Mouse (Mus musculus) granulocyte monocyte progenitor cell, adult 5-6 weeks (primary cell): ENCODE measurements around the gene Foxc1. TPM values are rescaled to one million over a fixed set of nuclear protein-coding genes. Genes with fewer than 3 reads are reported as not detected.

Experiments used
- ATAC-seq: replicated peaks from 2 replicates; pipeline ENCODE4 v1.8.0; 2016; ENCODE audit warnings: mild to moderate bottlenecking, moderate TSS enrichment, inconsistent platforms; ENCODE audit not compliant: poor library complexity, severe bottlenecking
- total RNA-seq, 2 experiments: library from RNA; stranded (forward) in 1 of 2; stranded (reverse) in 1 of 2; fragments of 200-712, 200-1000 nt in 1 of 2; fragments of >200 nt in 1 of 2; fragmentation: Nextera tagmentation in 1 of 2; gene quantifications; 2 replicates each; pipeline ENCODE4 v1.2.3; 2014 to 2017

Foxc1 gene
- total RNA-seq (2014; fragmentation: Nextera tagmentation) = not detected in 2 replicates
- total RNA-seq (2017) = not detected in 2 replicates

DNA sequence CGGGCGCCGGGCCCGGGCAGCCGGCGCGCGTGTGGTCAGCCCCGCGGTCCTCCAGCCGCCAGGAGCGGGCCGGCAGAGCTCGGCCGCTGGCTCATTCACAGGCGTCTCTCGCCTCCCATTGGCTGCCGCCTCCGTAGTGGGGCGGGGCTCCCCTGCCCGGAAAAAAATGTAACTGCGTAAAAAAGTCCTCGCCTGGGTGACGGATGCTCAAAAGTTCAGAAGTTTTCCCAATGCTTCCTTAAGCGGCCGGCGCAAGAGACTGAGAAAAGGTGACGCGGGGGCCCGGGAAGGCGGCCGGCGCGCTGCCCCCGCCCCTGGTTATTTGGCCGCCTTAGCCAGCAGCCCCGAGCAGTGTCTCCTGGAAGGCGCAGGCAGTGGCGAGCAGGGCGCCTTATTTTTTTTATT, at the start of gene Foxc1:
Gene Foxc1, plus strand, starts transcription at position 206 of the 405 bp plus-strand sequence.
- ATAC-seq = peak; percentile 68

GRCm38 (mm10) chr13:31760411-31760810, 46.0 kb upstream of the Foxc1 start:
- ATAC-seq = no peak

GRCm38 (mm10) chr13:31761057-31761456, 45.4 kb upstream of the Foxc1 start:
- no peak for ATAC-seq

- no peak for ATAC-seq
These were observed 42.0 kb upstream of the Foxc1 start for GRCm38 (mm10) chr13:31764419-31764818.

DNA sequence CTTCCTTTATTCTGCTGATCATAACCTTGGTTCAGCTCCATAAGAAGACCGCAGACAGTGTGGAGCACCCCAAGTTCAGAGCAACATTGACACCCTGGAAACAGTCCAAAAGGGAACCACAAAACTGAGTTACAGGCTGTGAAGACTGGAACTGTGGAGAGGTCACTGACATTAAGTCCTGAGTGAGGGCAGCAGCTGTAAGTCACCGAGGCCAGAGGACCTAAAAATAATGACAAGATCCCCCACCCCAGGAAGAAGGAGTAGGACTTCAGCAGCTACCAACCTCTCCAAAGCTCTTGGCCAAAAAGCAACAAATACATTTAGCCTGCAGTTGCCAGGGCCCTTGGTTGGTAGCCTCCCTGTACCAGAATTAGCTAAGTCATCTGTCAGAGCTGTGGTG, 40.9 kb upstream of the Foxc1 start:
- no peak for ATAC-seq

DNA sequence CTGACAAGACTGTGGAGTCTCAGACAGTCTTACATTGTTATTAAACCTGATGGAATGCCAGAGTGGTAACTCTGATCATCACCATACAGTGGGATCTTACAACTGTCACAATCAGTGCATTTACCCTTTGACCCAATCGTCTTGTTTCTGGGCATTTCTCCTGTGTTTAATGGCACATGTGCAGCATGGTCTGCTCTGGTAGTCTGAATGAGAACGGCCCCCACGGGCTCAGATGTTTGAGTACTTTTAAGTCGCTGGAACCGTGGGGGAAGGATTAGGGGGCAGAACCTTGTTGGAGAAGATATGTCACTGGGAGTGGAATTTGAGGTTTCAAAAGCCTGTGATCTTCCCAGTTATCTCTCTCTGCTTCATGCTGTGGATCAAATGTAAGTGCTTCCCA, 33.6 kb upstream of the Foxc1 start:
- ATAC-seq = no peak

DNA sequence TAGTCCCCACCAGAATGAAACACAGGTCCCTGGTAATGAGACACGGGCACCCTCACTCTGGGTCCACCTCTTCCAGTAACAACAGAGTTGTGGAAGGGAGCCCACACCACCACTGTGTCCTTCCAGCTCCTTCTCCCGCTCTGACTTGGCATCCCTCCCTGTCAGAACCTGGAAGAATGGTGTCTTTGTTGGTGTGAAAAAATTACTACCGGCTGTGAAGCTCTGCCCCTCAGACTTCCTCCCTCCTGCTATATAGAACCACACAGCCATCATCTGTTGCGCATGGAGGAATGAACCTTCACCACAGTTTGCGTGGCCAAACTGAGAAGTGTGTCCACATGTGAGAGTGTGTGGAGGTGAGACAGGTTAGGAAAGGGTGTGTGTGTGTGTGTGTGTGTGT, 30.7 kb upstream of the Foxc1 start:
- no peak for ATAC-seq

- peak; percentile 20 for ATAC-seq
These were observed 27.0 kb upstream of the Foxc1 start for GRCm38 (mm10) chr13:31779281-31779981.

GRCm38 (mm10) chr13:31780299-31780698, 26.1 kb upstream of the Foxc1 start:
- ATAC-seq = no peak

- no peak for ATAC-seq
These were observed 24.4 kb upstream of the Foxc1 start for GRCm38 (mm10) chr13:31782063-31782462.

DNA sequence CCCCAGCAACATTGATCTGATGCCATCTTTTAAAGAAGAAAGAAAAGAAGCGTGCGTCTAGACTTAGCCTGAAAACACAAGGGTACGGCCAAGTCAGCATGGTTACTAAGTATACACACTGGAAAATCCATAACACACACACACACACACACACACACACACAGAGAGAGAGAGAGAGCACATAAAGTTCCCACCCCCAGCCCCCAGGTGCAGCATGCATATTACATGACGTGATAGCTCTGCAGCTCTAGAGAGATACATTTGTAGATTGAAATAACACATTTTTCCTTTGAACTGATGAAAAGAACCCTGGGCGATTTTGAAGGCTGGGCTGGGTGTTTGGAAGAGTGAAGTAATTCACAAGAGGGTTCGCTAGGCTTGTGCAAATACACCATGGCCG, 21.7 kb upstream of the Foxc1 start:
- ATAC-seq = no peak

DNA sequence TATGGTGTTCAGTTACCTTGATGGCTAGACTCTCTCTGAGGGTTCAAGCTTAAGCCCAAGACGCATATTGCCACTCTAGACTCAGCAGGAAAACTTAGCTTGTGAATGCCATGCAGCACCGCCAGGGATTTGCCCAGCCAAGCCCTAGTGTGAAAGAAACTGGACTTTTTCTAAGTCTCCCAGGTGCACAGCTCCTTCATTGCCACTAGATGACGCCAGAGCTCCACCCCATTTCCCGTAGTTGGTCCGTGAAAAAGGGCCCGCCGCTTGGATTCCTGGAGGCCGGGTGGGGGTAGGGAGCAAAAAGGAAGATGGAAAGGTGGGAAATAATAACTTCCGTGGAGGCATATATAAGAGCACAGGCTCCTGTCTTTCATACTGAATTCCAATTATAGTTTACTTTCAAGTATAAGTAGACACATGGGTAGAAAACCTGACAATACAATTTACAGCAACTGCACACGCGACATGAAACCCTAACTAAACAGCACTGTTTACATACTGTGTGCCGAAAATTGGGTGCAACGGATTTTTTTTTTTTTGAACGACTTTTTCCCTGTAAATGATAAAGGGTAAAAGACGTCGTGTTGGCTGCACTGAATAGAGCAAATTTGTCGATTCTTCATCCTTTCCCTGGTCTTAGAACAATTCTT, 13.8 kb upstream of the Foxc1 start:
- ATAC-seq = peak; percentile 88

DNA sequence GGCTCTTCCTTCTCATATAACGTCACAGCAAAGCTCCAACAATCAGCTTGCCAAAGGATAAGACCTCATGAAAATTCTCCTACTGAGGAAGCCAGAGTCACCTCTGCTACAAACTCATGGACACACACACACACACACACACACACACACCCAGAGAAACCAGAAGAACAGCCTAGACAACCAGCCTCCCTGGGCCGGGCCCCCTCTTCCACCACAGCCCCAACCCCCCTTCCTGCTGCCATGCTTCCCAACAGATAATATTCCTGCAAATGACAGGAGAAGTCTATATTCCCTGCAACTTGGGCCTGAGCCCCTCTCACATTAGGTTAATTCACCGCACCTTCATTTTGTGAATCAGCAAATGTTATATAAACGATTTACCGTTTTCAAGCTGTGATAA, 13.3 kb upstream of the Foxc1 start:
- no peak for ATAC-seq

DNA sequence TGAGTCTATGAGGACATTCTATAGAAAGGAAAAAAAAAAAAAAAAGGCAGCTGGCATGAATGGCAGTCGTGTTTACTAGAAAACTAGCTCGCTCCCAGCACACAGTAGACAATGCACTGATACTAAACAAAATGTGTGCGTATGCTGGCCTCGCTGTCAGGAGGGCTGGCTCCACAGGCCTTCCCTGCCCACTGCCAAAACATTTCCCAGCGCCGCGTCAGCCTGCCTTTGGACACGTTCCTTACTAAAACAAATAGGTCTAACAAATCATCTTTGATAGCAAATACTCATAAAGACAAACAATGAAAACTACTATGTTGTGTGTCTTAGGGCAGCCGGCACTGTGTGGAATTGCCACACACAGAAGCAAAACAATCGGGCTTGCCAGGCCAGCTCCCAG, 9.1 kb upstream of the Foxc1 start:
- no peak for ATAC-seq

DNA sequence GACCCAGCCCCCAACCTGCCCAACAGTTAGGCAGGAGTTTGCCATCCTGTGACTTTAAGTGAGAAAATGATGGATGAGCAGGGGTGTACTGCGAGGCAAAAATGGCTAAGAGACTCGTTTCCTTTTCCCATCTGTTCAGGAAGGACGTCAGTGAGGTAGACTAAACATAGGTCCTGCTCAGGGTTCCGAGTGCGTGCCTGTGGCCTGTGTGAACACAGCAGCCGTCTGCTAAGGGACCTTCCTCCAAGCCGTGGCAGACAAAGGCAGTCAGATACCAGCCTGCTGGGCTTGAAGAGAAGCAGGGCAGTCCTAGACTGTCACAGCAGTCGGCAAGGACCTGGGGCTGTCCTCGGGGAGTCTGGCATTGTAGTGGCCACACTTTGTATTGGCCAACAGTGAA, 8.4 kb upstream of the Foxc1 start:
- ATAC-seq = no peak

- peak; percentile 88 for ATAC-seq
These were observed 5.6 kb upstream of the Foxc1 start for GRCm38 (mm10) chr13:31800581-31801576.

DNA sequence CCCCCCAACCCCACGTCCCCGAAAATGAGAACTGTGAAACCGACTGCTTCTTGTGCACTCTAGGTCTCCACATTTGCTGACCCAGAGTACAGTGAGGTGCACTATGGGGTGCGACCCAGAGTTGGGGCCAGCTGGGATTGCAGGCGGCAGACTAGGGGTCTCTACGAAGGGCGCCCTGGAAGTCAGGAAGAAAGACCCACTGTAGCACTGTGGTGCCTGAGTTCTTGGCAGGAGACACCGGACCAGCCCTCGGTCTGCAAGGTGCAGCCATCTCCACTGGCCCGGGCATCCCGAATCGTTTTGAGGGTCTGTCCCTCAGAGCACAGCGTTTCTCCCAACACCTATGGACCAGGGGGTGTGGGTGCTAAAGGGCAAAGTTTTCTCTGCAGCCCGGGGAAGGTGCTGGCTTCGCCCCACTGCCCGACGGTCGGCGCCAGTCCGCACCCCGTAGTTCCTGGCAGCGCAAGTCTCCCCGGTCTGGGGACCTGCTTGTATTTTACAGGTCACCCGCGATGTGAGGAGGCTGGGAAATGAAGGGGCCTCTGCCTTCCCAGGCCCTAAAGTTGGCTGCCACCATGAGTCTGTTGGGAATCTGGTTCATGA, 4.6 kb upstream of the Foxc1 start:
- ATAC-seq = no peak

- ATAC-seq = no peak
These were observed 4.0 kb upstream of the Foxc1 start for GRCm38 (mm10) chr13:31802447-31802846.

DNA sequence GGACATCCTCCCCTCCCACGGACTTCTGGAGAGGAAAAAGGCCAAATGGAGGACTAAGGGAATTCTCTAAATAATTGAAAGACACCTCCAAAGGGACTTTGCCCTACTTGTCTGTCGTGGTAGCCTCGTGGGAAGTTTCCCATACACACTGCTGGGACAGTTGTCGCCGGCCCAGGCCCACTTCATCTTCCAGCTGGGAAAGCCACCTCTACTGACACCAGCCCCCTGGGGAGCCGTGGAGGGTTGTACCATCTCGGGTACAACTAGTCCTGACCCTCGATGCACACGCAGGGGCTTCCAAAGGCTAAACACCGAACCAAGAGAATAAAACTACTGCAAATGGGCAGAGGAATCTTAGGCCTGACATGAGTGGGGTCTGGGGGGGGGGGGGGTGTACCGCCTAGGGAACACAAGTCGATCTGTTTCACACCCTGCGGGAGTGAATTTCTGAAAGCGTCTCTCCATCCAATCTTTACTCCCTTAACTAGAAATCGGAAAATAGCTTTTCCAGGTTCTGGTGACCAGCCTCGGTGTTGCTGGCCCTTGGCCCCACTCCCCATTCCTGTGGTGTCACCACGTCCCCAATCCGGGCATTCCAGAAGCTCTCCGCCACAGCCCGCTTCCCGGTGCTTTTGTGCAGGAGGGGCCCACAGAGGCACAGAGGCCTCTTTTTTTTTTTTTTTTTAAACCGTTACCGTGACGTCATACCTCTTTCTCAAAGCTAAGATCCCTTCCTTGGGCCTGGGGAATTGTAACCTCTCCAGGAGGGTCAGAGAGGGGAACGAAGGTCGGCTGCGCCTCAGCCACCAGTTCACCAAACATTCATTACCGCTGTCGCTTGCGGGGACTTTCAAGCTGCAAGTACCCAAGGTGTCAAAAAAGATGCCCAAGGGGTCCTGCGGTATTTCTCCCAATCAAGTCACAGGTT, 3.0 kb upstream of the Foxc1 start:
- no peak for ATAC-seq
